ENCODE assay signal across 10 mouse cellular contexts in the genomic region with DNA sequence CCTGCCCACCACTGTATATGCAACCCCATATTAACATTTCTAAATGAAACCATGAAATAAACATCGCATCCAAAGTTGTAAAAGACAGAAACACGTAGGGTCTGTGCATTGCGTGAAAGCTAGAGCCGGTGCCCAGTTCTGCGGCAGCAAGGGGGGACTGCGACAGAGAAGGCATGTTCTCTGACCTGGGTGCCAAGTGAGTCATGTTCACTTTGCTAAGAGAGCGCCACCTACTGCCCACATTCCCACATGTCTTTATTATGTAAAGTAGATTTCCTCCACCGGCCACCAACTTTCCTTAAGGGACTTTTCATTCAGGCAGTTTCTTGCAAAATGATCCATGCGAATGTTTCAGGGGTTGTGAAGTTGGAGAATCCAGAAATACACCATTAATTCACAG. TPM values are rescaled to one million over a fixed set of nuclear protein-coding genes. Genes with fewer than 3 reads are reported as not detected.
A peak's percentile ranks its signal among the peaks of the same experiment; 100 is the strongest.
DNase-seq lines count a peak whose midpoint lies in the region; ATAC-seq and TF ChIP-seq lines count a peak whose summit lies in the region.
"Had no signal": no experiment of that assay in that cellular context is flagged by ENCODE, and none has a peak within 500 bp of the region (broad histone marks: within the 10 kb centered on the region; RNA-seq: fewer than 3 reads in every experiment).

No protein-coding gene starts in this region.

- peak; percentile 67 for DNase-seq in hindbrain, embryonic 10.5 days (ENCODE audit: low spot score)
- DNase-seq in gastrocnemius, postnatal 10 days = peak; percentile 88
- DNase-seq in left cerebral cortex, postnatal 4 days = peak; percentile 86
- DNase-seq in natural killer cell, adult 2 months (ENCODE audit: low spot score in 2 of 2) = peak; percentile 5 to 51
- peak; percentile 34 for DNase-seq in telencephalon, adult 2 months (ENCODE audit: low read depth, low spot score)

- peaks cover 9% of the 10 kb centered on the region; the same call in 1 of the 2 replicates for H3K4me1 ChIP-seq in hindbrain, embryonic 10.5 days (replicated peaks)
- peaks cover 9% of the 10 kb centered on the region for H3K4me1 ChIP-seq in hindbrain, embryonic 12.5 days
- no peaks in the 10 kb centered on the region for H3K4me1 ChIP-seq in intestine, postnatal 0 days (replicated peaks; ENCODE audit: control insufficient read depth, insufficient read depth, low read length)
- H3K4me1 ChIP-seq: stomach, embryonic 15.5 days had no signal

- 13% methylated on average over 9 of the region's 9 CpGs for WGBS in hindbrain, embryonic 10.5 days
- 10% methylated on average over 9 of the region's 9 CpGs for WGBS in hindbrain, embryonic 12.5 days
- WGBS in intestine, postnatal 0 days = 12% methylated on average over 9 of the region's 9 CpGs

- ATAC-seq in hindbrain, embryonic 12.5 days (ENCODE audit: low FRiP score) = no peak
- ATAC-seq in common myeloid progenitor, adult 5-6 weeks (replicated peaks; ENCODE audit: low read depth, poor library complexity, severe bottlenecking) = peak; percentile 91
- no peak; the same call in 1 of the 2 replicates for ATAC-seq in intestine, postnatal 0 days

- H3K9ac ChIP-seq in hindbrain, embryonic 12.5 days = no peak overlapping the region
- H3K9ac ChIP-seq in intestine, postnatal 0 days (ENCODE audit: low read depth, low read length) = no peak overlapping the region
- H3K9ac ChIP-seq: stomach, embryonic 15.5 days had no signal

- H3K36me3 ChIP-seq in hindbrain, embryonic 10.5 days = no peaks in the 10 kb centered on the region
- no peaks in the 10 kb centered on the region for H3K36me3 ChIP-seq in hindbrain, embryonic 12.5 days
- H3K36me3 ChIP-seq in intestine, postnatal 0 days (ENCODE audit: control insufficient read depth, insufficient read depth) = no peaks in the 10 kb centered on the region
- H3K36me3 ChIP-seq: G1E; stomach, embryonic 15.5 days had no signal

- intact Hi-C loops in left cerebral cortex, postnatal 4 days (cut with DNase I) = loop anchor here (2.0 to 10.0 kb wide), 2 partner anchors 194 to 444 kb away; a partner anchor contains a TSS

- H3K9me3 ChIP-seq in hindbrain, embryonic 10.5 days = no peaks in the 10 kb centered on the region
- H3K9me3 ChIP-seq in hindbrain, embryonic 12.5 days (replicated peaks) = no peaks in the 10 kb centered on the region
- H3K9me3 ChIP-seq in intestine, postnatal 0 days (ENCODE audit: control insufficient read depth) = no peaks in the 10 kb centered on the region
- H3K9me3 ChIP-seq: stomach, embryonic 15.5 days had no signal

- H3K27ac ChIP-seq in hindbrain, embryonic 10.5 days = no peak overlapping the region
- no peak overlapping the region for H3K27ac ChIP-seq in hindbrain, embryonic 12.5 days
- no peak overlapping the region for H3K27ac ChIP-seq in intestine, postnatal 0 days (ENCODE audit: low read depth, low read length)
- H3K27ac ChIP-seq: stomach, embryonic 15.5 days had no signal

- H3K27me3 ChIP-seq in hindbrain, embryonic 10.5 days (ENCODE audit: insufficient read depth, poor library complexity, severe bottlenecking) = no peaks in the 10 kb centered on the region
- H3K27me3 ChIP-seq in hindbrain, embryonic 12.5 days = no peaks in the 10 kb centered on the region
- H3K27me3 ChIP-seq in intestine, postnatal 0 days (replicated peaks; ENCODE audit: control insufficient read depth, insufficient read depth, low read length) = no peaks in the 10 kb centered on the region
- H3K27me3 ChIP-seq: stomach, embryonic 15.5 days had no signal

- peak; percentile 83 for TF ChIP-seq CTCF in intestine, postnatal 0 days (IDR thresholded peaks at IDR 0.05; ENCODE audit: low read depth)

- H3K4me2 ChIP-seq in hindbrain, embryonic 12.5 days (replicated peaks) = no peak overlapping the region
- H3K4me2 ChIP-seq in intestine, postnatal 0 days (replicated peaks; ENCODE audit: low read depth) = no peak overlapping the region
- H3K4me2 ChIP-seq: stomach, embryonic 15.5 days had no signal

- H3K4me3 ChIP-seq in hindbrain, embryonic 10.5 days = no peak overlapping the region
- H3K4me3 ChIP-seq in hindbrain, embryonic 12.5 days = no peak overlapping the region
- no peak overlapping the region for H3K4me3 ChIP-seq in intestine, postnatal 0 days (ENCODE audit: low read depth, low read length)
- H3K4me3 ChIP-seq: stomach, embryonic 15.5 days had no signal

RNA-seq across cellular contexts. Expression of a gene that starts 44.0 kb away (rescaled TPM):
- polyA plus RNA-seq in hindbrain, embryonic 10.5 days (2016; fragmentation: Nextera tagmentation; extraction: Ambion mirVana) = not detected in 2 replicates
- polyA plus RNA-seq in hindbrain, embryonic 12.5 days (2016; fragmentation: Nextera tagmentation; extraction: Ambion mirVana) = not detected in 2 replicates
- total RNA-seq in common myeloid progenitor, adult 5-6 weeks (2017) = not detected in 2 replicates
- total RNA-seq in gastrocnemius, postnatal 10 days (2021) = not detected
- 147 and 153 TPM in 2 replicates for polyA plus RNA-seq in intestine, postnatal 0 days (2015; fragmentation: Nextera tagmentation; extraction: Ambion mirVana)
- total RNA-seq in left cerebral cortex, postnatal 4 days (2021) = not detected
- total RNA-seq: G1E had no signal
- polyA plus RNA-seq: G1E had no signal

Comparison
In these comparisons a context has a peak if more than half of its experiments do, and no peak if none do; other contexts are left out.
1. DNase-seq: peak in every context shown above with its lines; median percentile 88 in gastrocnemius, postnatal 10 days; 86 in left cerebral cortex, postnatal 4 days; 67 in hindbrain, embryonic 10.5 days; 34 in telencephalon, adult 2 months; 28 in natural killer cell, adult 2 months.